Mouse (Mus musculus): Measurements from ENCODE around the gene Itpr1.

Gene Itpr1

DNA sequence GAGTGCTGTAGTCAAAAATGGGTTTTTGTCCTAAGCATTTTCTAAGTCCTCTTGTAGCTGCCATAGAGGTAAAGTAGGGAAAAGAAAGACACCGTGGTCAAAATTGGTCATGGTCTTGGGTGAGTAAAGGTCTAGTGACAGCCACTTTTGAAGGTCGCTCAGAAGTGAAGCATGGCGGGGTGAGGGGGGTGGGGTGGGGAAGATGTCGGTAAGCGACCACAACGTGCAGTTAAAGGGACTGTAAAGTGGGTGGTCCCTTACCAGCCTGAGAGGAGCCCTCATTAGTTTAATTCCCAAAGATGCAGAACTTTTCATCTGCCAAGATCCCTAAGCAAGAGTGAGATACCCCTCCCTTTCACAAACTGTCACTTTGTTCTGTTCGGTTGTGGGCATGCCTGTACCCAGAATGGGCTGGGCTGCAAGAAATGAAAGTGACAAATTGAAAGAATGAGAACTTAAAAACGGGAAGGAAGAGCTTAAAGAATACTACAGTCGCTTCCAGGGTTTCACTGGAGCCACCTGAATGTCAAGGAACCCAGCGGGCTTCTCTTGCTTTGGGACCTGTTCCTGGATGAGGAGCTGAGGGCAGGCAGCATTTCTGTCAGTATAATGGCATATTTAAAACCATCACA lies 1.5 kb downstream of the Itpr1 start:
- no peak for DNase-seq (ENCODE audit: low spot score)

DNA sequence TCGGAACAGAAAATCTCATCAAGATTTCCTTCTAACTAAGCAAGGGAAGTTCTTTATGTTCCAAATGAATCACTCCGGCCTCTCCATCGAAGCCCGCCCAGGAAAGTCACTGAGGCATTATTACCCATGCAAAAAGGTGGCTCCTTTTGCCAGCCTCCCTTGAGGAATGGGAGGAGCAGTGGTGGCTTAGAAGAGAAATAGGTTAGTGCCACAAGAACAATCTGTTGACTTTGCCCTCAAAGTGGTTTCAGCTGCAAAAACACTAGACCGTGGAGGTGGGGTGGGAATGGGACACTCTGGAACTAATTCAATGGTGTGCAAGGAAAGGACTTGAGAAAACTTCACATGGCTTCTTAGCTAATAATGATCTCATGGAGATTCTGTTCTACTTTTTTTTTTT lies 3.2 kb downstream of the Itpr1 start:
- DNase-seq (ENCODE audit: low spot score) = no peak

DNA sequence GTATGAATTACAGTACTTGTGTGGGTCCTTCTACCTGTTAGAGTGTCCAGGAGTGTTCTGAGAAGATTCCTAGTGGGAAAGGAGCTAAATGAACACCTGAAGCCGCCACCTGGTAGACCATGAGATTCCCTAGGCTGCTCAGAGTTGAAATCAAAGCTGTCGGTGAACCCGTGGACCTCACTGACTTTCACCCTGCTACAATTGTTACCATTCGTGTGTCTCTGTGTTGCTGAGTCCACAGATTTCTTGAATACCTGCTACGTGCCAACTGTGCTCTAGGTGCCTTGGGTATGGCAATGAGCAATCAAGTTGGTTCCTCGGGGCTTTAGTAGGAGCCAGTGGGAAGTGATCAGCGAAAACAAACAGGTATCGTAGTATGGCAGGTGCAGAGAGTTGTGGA lies 3.9 kb downstream of the Itpr1 start:
- no peak for DNase-seq (ENCODE audit: low spot score)

DNA sequence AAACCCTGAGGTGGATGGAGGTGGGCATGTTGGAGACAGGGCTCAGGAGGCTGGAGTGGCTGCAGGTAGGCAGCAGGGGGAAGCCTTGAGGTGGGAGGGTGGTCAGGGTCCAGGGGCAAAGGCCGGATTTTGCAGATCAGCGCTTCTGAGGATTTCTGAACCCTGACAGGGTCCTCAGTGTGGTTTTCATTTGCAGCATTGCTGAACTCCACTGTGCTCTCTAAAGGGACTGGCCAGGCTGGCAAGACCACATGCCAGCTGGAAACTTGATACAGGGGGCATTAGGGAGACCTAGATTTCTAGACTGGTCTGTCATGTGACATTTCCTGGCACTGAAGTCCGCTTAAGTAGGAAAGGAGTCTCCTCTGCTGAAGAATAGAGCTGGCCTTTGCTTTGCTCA lies 5.1 kb downstream of the Itpr1 start:
- DNase-seq (ENCODE audit: low spot score) = no peak

DNA sequence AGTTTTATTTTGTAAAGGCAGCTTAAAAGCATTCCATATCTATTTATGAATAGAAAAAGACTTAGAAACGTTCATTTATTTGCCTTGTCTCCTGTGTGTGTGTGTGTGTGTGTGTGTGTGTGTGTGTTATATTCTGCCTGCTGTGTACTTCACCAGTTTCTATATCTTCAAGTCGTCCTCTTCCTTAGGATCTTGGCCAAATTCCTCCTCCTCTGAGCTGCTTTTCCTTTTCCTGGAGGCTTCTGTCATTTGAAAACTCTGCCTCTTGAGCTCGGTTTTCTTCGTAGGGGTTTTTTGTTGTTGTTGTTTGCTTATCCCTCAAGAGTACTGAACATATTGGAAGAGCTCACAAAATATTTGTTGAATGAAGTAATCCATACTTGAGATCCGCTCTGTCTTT lies 9.5 kb downstream of the Itpr1 start:
- no peak for DNase-seq (ENCODE audit: low spot score)

DNA sequence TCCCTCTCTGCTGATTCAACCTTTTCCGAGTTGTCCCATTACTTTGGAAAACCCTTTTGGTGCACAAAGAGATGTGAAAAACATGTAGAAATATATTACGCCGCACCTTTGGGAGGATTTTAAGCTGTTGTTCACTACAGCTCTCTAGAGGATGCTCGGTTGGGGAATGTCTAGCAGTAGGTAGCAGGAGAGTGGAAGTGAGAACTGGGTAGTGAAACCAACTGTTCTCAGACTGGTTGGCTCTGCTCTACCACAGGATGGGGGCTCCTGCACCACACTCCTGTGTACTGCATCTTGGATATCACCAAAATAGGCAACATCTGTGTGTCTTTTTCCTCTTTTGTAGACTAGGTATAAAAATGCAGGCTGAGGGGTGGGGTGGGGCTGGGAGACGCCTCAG lies 10.0 kb downstream of the Itpr1 start:
- no peak for DNase-seq (ENCODE audit: low spot score)

DNA sequence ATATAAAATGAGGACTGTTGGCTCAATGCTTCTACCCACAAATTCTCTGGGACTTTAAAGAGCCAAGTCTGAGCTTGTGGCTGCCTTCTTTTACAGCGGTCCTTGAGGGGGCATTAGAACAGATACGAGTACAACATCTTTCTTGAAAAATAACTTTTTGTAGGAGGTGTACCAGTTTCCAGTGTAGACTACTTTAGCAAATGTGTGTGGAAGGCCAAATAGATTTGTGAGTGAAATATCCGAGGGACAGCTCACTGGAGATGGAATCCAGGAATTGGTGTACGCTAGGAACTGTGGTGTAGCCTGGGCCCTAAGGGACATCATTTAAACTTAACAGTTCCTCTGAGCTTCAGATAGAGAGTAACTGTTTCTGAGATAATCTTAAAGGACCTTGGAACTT lies 11.5 kb downstream of the Itpr1 start:
- no peak for DNase-seq (ENCODE audit: low spot score)

DNA sequence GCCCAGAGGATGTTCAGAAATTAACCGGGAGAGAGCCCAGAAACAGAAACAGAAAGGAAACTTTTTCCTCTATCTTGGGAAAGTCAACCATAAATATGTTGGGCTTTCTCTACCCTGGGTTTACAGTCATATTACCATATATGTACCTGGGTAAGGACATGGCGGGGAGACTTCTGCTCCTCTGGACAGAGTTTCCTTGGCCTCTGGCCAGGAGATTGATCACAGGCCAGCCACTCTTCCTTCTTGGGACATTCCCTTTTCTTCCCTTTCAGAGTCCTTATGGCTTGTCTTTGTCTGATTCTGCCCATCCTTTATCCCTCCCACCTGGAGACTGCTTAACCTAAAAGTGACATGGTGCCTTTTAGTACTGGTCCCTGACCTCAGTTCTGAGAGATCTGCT lies 12.1 kb downstream of the Itpr1 start:
- DNase-seq (ENCODE audit: low spot score) = no peak

DNA sequence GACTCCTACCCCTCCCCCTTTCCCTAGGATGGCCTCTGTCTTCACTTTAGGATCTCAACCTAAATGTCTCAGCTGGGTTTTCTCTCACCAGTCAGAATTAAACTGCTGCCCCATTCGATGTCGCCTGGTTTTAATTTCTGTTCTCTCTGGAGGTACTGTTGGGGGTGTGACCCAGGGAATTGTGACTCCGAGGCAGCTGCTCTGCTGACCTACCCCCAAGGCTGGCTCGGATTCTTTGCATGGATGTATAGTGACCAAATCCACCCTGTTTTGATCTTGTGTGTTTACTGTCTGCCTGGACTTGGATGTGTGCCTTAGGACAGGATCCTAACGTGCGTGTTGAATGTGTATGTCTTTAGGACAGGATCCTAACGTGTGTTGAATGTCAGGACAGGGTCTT lies 13.3 kb downstream of the Itpr1 start:
- DNase-seq (ENCODE audit: low spot score) = no peak

DNA sequence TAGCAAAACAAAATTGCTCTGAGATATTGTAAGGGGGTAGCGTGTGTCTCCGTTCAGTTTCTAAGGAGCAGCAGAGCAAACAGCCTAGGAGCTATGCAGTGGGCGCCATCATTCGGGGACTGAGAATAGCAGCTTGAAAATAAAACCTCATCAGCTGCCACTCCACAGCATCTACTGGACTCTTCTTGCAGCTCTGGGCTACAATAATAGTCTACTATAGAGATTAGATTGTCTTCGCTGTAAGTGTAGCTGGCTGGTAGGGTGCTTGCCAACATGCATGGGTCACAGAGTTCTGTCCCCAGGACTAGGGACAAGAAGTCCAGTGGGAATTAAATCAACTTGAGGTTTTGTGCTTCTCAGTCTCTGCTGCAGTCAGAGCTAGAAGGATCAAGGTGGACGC lies 14.6 kb downstream of the Itpr1 start:
- DNase-seq (ENCODE audit: low spot score) = no peak

DNA sequence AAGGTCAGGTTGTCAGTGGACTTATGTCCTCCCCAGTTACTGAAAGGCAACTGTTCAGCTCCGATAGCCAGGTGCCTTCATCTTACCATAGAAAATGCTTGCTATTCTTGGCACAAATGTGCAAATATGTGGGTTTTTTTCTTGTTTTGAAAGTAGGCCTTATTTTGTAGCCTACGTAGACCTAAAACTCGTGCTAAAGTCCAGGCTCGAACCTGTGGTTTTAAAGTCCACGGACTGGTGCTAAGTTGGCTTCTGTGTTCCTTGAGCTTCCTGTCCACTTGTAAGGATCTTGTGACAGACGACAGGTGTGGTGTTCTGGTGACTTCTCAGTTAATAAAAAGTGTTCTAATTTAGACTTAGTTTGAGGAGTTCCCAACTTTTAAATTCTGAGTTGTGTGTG lies 15.2 kb downstream of the Itpr1 start:
- DNase-seq (ENCODE audit: low spot score) = no peak

DNA sequence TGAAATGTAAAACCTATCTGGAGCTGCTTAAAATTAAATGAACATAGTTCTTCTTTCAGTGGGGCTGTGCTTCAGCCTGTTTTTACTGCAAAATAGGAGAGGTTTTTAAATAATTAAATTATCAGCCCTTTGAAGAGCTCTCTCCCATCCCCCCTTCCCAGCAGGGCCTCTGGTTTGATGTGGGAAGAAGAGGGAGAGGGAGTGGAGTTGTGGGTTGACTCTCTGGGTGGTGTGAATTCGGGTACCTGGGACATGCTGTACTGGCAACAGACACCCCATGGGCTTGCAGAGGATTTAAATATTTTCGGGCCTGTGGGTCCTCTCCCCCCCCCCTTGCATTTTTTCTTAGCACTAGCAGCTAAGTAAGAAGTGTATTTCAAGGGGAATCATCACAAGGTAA lies 15.7 kb downstream of the Itpr1 start:
- no peak for DNase-seq (ENCODE audit: low spot score)

DNA sequence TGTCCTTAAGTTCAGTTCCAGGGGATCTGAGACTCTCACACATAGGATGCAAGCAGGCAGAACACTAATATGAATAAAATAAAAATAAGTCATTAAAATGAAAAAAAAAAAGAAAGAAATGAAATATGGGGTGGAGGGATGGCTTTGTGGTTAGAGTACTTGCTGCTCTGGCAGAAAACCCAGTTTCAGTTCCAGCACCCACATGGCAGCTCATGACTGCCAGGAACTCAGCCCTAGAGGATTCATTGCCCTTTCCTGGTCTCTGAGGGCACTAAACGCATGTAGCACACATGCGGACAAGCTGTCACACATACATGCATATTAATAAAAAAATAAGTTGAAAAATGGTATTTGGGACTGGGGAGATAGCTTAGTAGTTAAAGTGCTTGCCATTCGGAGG lies 17.7 kb downstream of the Itpr1 start:
- DNase-seq (ENCODE audit: low spot score) = no peak

DNA sequence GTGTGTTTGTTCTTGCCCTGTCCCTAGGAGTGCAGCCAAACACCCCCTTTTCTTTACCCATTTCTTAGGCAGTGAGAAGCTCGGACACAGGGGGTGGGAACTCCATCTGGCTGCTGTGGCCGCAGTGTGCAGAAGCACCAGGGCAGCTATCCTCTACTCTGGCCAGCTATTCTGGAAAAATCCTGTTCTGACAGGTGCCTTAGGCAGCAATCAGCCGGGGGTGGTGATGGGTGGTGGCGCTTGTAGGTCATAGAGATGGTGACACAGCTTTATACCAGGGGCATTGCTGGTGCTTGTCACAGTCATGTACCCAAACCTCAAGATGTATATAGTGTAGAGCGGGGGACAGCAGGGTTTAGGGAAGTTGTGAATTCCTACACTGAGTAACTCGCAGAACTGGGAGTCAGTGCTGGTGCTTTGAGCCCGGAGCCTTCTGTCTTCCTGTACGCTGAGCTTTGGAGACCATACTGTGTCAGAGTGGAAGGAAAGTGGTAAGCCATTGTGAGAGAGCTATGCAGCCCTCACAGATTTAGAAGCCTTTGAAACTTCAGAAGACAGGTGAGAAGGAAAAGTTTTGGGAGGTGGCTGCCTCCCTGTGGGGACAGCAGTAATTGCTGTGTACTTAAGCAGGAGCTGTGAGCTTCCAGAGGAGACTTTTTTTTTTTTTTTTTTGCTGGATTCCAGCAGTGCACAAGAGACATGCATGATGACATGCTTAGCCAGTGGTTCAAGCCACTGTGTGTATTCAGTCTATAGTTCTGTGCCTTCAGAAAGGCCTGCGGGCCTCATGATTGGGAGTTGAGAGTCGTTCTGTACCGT lies 19.2 kb downstream of the Itpr1 start:
- no peak for DNase-seq (ENCODE audit: low spot score)

DNA sequence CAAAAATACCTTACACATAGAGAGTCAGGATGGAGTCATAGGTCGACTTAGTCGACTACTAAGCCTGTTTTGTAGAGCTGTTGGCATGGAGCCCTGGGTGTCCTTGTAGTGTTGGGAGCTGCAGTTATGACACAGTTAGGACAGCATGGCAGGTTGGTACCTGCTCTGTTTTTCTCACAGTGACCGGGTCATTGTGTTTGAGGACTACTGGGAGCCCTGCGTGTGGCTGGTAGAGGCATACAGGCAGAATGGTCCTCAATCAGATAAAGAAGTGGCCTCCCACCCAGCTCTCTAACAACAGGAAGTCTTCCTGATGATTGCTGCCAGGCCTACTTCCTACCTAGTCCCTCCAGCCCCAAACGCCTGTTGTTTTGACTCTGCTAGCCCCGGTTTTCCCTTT lies 20.2 kb downstream of the Itpr1 start:
- DNase-seq (ENCODE audit: low spot score) = no peak

DNA sequence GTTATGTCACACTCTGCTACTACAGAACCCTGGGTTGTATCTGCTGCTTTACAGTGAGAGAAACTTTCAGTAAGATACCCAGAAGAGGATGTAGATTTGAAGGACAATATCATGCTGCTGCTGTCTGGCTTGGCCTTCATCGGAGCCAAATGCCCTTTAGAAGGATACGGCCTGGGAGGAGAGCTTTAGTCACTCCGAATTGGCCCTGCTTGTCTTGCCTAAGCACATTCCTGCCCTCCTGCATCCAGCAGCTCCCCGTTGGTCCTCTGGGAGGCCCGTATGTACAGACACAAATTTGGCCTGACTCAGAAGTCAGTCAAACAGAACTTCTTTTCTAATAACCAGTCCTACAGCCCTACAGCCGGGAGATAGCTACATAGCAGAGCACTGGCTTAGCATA lies 21.6 kb downstream of the Itpr1 start:
- no peak for DNase-seq (ENCODE audit: low spot score)

DNA sequence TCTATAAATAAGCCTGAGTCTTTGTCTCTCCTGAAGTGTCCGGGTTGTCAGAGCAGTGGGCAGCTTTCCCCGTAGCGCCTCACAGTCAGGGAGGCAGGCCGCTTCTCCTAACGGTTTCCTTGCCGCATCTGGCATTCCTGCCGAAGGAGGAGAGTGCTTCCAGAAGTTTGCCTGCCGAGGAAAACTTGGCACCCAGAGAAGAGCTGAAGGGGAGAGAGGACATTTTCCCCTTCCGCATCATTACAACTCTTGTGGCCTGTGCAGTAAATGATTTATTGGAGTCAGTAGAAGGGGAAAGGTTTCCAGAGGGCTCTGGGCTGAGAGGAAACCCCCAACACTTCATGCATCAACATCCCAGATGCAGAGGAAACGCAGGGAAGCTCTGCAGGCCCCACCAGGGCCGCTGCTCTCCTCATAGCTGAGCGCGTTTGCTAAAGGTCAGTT lies 22.8 kb downstream of the Itpr1 start:
- DNase-seq (ENCODE audit: low spot score) = no peak

DNA sequence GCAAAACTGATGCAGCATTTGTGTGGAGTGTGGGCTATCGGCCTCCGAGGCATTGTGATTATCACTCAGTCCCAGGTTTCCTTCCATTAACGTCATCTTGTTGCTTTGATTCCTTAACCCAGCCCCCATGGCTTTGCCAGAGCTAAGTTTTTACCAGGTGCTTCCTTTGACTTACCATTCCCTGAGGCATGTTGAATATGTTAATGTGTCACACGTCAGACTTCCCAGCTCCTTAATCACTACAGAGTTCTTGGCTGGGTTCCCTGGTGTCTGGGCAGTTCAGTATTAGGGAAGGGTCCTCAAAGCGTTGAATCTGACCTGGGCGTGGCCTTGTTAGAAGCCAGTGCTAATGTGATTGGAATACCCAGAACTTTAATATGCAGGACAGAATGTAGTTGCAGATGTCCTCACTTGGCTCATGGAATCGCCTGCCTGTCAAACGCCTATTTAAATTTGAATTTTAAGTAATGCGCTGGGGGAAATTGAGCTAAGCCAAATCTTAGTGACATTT lies 23.6 kb downstream of the Itpr1 start:
- DNase-seq (ENCODE audit: low spot score) = no peak

DNA sequence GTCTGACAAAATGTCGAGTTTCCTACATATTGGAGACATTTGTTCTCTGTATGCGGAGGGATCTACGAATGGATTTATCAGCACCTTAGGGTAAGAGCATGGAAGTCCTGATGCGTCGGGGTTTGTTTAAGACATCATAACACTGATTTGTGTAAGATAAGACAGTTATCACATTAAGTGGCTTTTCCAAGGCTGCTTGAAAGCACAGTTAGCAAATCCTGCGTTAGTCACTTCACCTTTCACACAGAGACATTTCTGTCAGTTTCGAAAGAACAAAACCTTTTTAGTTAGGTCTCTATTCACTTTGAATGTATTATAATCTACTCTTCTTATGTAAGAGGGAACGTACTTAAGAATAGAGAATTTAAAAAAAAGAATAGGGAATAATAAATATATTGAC lies 24.1 kb downstream of the Itpr1 start:
- DNase-seq (ENCODE audit: low spot score) = no peak

DNA sequence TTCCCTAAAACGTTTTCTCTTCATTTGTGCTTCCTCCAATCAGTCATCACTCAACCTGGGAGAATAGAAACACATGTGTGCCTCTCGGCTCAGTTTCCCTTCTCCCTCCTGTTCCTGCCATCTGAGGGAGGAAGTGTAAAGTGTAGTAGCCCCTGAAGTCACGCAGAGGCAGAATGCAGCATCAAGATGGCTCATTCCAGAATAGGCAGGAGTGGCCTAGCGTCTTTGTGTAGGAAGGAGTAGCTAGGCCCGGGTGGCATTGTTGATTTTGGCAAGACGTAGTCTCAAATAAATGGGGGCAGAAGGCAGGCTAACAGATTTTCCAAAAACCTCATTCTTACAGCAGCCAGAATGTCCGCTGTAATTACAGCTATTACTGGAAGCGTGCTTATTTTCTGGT lies 24.7 kb downstream of the Itpr1 start:
- DNase-seq (ENCODE audit: low spot score) = no peak

DNA sequence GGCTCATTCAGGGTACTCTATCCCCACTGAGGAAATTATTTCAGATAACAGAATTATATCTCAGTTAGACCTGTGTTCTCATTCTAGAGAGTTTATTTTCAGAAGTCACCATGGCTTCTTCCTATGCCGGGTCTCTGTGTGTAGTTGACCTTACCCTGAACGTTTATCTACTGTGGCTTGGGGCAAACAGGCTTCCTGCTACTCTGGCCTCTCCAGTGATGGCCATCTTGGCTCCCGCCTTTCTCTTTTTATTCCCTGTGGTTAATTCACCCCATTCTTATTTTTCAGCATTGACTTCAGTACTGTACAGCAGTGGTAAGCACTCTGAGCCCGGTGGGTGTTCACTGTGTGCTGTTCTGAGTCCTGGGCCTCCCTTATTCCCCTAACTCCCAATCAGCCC lies 25.1 kb downstream of the Itpr1 start:
- no peak for DNase-seq (ENCODE audit: low spot score)

DNA sequence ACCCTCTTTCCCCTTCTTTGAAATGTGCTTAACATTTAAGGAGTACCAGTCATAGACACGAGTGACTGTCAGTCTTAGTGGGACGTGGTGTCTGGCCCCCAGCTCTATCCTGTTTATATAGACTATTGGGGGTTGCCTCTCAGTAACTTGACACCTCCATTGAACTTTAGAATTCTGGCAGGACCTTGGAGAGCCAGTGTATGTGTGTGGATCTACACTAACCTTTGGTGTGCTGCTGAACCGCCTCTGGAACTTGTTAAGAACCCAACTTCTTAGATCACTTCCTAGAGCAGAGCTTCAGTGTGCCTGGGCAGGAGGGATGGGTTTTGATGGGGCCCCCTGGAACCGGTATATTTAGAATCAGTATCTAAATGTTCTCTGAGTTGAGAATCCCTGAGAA lies 26.2 kb downstream of the Itpr1 start:
- no peak for DNase-seq (ENCODE audit: low spot score)

DNA sequence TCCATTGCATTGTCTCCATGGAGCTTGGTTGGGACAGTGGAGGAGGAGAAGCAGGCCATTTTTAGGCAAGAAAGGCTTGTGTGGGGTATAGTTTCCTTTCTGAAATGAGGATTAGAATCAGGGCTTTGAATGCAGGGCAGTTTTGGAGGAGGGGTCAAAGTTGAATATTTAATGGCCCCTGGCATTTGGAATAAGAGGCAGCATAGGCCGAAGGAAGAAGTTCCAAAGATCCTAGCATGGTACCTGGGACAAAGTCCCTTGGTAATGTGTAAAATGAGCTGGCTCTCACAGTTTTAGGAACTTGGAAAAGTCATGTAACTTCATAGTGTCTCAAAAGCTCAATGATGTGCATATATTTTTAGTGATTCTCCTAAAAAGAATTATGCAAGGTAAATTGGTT lies 27.1 kb downstream of the Itpr1 start:
- DNase-seq (ENCODE audit: low spot score) = no peak

DNA sequence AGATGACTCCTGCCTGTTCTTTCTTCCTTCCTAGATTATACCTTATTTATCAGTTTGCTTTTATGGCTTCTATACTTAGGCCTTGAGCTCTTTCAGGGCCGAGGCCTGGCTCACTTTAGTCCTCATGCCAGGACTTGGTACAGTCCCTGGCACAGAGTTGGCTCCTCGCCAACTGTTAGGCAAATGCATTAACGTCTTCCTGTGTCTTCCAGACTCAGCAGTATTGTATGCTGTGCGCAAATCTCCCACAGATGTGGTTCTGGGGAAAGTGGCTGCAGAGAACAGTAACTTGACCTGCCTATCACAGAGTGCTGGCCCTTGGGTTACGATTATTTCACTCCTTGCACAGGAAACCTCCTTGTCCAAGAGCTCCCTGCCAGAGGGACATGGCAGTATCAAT lies 27.9 kb downstream of the Itpr1 start:
- no peak for DNase-seq (ENCODE audit: low spot score)
